Mouse (Mus musculus) liver, postnatal 0 days (tissue): Measurements from ENCODE around the gene Tmem230. TPM values are rescaled to one million over a fixed set of nuclear protein-coding genes. Genes with fewer than 3 reads are reported as not detected.
A peak's percentile ranks its signal among the peaks of the same experiment; 100 is the strongest.

Experiments used
- ATAC-seq: fragments of 200-750 bp; cut with Nextera tagmentation; 2 replicates; pipeline ENCODE4 v1.8.0; 2017; ENCODE audit warnings: mild to moderate bottlenecking, moderate library complexity
- DNase-seq: peaks from one replicate; pipeline ENCODE4 v3.0.0-alpha.2; 2016
- H3K27ac ChIP-seq: fragments of 300-500 bp; sonication (generic); 2 replicates; pipeline ENCODE4 v1.5.1; 2014; ENCODE audit warnings: antibody characterized with exemption, moderate library complexity, mild to moderate bottlenecking, low read depth
- H3K27me3 ChIP-seq: fragments of 300-500 bp; sonication (generic); 2 replicates; pipeline ENCODE4 v1.6.1; 2014; ENCODE audit warnings: low read length, control low read depth, mixed read lengths; ENCODE audit not compliant: insufficient read depth
- H3K36me3 ChIP-seq: fragments of 300-500 bp; sonication (generic); replicated peaks from 2 replicates; pipeline ENCODE4 v1.6.1; 2014; ENCODE audit warnings: mild to moderate bottlenecking, control low read depth, low read length, moderate library complexity, mixed read lengths; ENCODE audit not compliant: insufficient read depth
- H3K4me1 ChIP-seq: fragments of 300-500 bp; sonication (generic); 2 replicates; pipeline ENCODE4 v1.6.1; 2014; ENCODE audit warnings: antibody characterized with exemption, mild to moderate bottlenecking, control low read depth; ENCODE audit not compliant: insufficient read depth
- H3K4me2 ChIP-seq: fragments of 300-500 bp; sonication (generic); 2 replicates; pipeline ENCODE4 v1.6.1; 2014; ENCODE audit warnings: low read depth, mild to moderate bottlenecking, low read length, moderate library complexity, mixed read lengths
- H3K4me3 ChIP-seq: fragments of 300-500 bp; sonication (generic); 2 replicates; pipeline ENCODE4 v1.5.1; 2014; ENCODE audit warnings: low read depth, low read length
- H3K9ac ChIP-seq: fragments of 300-500 bp; sonication (generic); replicated peaks from 2 replicates; pipeline ENCODE4 v1.6.1; 2014; ENCODE audit warnings: mild to moderate bottlenecking, moderate library complexity
- H3K9me3 ChIP-seq: fragments of 300-500 bp; sonication (generic); 2 replicates; pipeline ENCODE4 v1.6.1; 2016; ENCODE audit warnings: mild to moderate bottlenecking, control low read depth, low read length, mixed read lengths
- CTCF ChIP-seq: sonication (generic); IDR thresholded peaks from 2 replicates; pipeline ENCODE4 v1.5.1; 2016; ENCODE audit warnings: antibody characterized with exemption, low read depth
- EP300 ChIP-seq: IDR thresholded peaks from 2 replicates; pipeline ENCODE4 v1.6.1; 2016; ENCODE audit warnings: antibody characterized with exemption, low read depth, mild to moderate bottlenecking
- WGBS: fragments of 180-500 bp; shearing (Covaris S2); extraction: QIAGEN DNeasy Blood & Tissue Kit; methylation state at CpG from one replicate; pipeline ENCODE4 v1.1.7; 2014; ENCODE audit not compliant: insufficient replicate concordance; 5-methylcytosine and 5-hydroxymethylcytosine counted together
- polyA plus RNA-seq: library from polyadenylated mRNA; unstranded; fragments of >200 nt; fragmentation: Nextera tagmentation; extraction: Ambion mirVana; gene quantifications from 2 replicates; pipeline ENCODE4 v1.2.1, GENCODE M21; 2015

The Tmem230 gene
- polyA plus RNA-seq, 1 experiment from 2014 or later = 19.1 TPM

GRCm38 (mm10) chr2:132264266-132264710, 16.7 kb upstream of the Tmem230 start:
- H3K36me3 ChIP-seq = no peaks in the 10 kb centered on the region
- 12% methylated on average over 6 of the region's 6 CpGs for WGBS
- ATAC-seq (no peak), DNase-seq (no peak)
- peak overlapping the region; percentile 87 for H3K27ac ChIP-seq
- H3K27me3 ChIP-seq = no peaks in the 10 kb centered on the region
- TF ChIP-seq EP300 (no peak), CTCF (no peak)
- peak overlapping the region; percentile 80 for H3K4me3 ChIP-seq
- peaks cover 18% of the 10 kb centered on the region for H3K4me1 ChIP-seq
- peak overlapping the region; percentile 92 for H3K9ac ChIP-seq
- peak overlapping the region; percentile 91 for H3K4me2 ChIP-seq
- H3K9me3 ChIP-seq = no peaks in the 10 kb centered on the region

- under 1% methylated on average over 47 of the region's 47 CpGs for WGBS
- Histone ChIP-seq H3K9me3 (no peaks in the 10 kb centered on the region), H3K27ac (peak overlapping the region; percentile 87), H3K4me2 (peak overlapping the region; percentile 91), H3K27me3 (no peaks in the 10 kb centered on the region), H3K4me3 (peak overlapping the region; percentile 80), H3K9ac (peak overlapping the region; percentile 92), H3K4me1 (peaks cover 15% of the 10 kb centered on the region), H3K36me3 (no peaks in the 10 kb centered on the region)
- DNase-seq = peak; percentile 43
- peak; percentile 46 for ATAC-seq
- TF ChIP-seq EP300 (no peak), CTCF (no peak)
Measured at GRCm38 (mm10) chr2:132263421-132264265, 16.0 kb upstream of the Tmem230 start.

- no peaks in the 10 kb centered on the region for H3K36me3 ChIP-seq
- no peaks in the 10 kb centered on the region for H3K9me3 ChIP-seq
- peaks cover 15% of the 10 kb centered on the region for H3K4me1 ChIP-seq
- peak within 1 kb of the TSS; percentile 80 for H3K4me3 ChIP-seq
- peak within 1 kb of the TSS; percentile 87 for H3K27ac ChIP-seq
- DNase-seq (peak; percentile 99), ATAC-seq (peak; percentile 98)
- no peaks in the 10 kb centered on the region for H3K27me3 ChIP-seq
- H3K9ac ChIP-seq = peak within 1 kb of the TSS; percentile 92
- WGBS = under 1% methylated on average over 44 of the region's 49 CpGs
- TF ChIP-seq CTCF = peak; percentile 97
- peak; percentile 35; the same call in 1 of the 2 replicates for TF ChIP-seq EP300
- H3K4me2 ChIP-seq = peak within 1 kb of the TSS; percentile 91
Measured at GRCm38 (mm10) chr2:132262879-132263398, 15.3 kb upstream of the Tmem230 start, which contains the start of gene Cds2. TSS of gene Cds2 (plus strand) at chr2:132263148.

GRCm38 (mm10) chr2:132262175-132262574, 14.6 kb upstream of the Tmem230 start:
- no peaks in the 10 kb centered on the region for H3K9me3 ChIP-seq
- H3K27ac ChIP-seq = no peak overlapping the region
- H3K4me3 ChIP-seq = no peak overlapping the region; the same call in 1 of the 2 replicates
- H3K27me3 ChIP-seq = no peaks in the 10 kb centered on the region
- peak overlapping the region; percentile 91 for H3K4me2 ChIP-seq
- DNase-seq (no peak), ATAC-seq (no peak)
- TF ChIP-seq EP300 (no peak), CTCF (no peak)
- H3K4me1 ChIP-seq = peaks cover 15% of the 10 kb centered on the region
- 62% methylated on average over 6 of the region's 6 CpGs for WGBS
- no peaks in the 10 kb centered on the region for H3K36me3 ChIP-seq
- no peak overlapping the region for H3K9ac ChIP-seq

GRCm38 (mm10) chr2:132260601-132261000, 13.0 kb upstream of the Tmem230 start:
- H3K4me3 ChIP-seq = no peak overlapping the region
- H3K27me3 ChIP-seq = no peaks in the 10 kb centered on the region
- no peak overlapping the region for H3K27ac ChIP-seq
- ATAC-seq (no peak), DNase-seq (no peak)
- no peak overlapping the region for H3K4me2 ChIP-seq
- no peak overlapping the region for H3K9ac ChIP-seq
- H3K36me3 ChIP-seq = no peaks in the 10 kb centered on the region
- TF ChIP-seq EP300 (no peak), CTCF (no peak)
- WGBS = 85% methylated on average over 3 of the region's 3 CpGs
- H3K4me1 ChIP-seq = peaks cover 15% of the 10 kb centered on the region
- no peaks in the 10 kb centered on the region for H3K9me3 ChIP-seq

- 84% methylated on average over 6 of the region's 6 CpGs for WGBS
- Histone ChIP-seq H3K9ac (no peak overlapping the region), H3K9me3 (no peaks in the 10 kb centered on the region), H3K36me3 (no peaks in the 10 kb centered on the region), H3K4me3 (no peak overlapping the region), H3K4me1 (no peaks in the 10 kb centered on the region), H3K27me3 (no peaks in the 10 kb centered on the region), H3K4me2 (no peak overlapping the region), H3K27ac (no peak overlapping the region)
- ATAC-seq (no peak), DNase-seq (no peak)
- TF ChIP-seq EP300 (no peak), CTCF (no peak)
Measured at GRCm38 (mm10) chr2:132257350-132258068, 9.9 kb upstream of the Tmem230 start.
